Mouse (Mus musculus) forebrain, embryonic 15.5 days (tissue): ENCODE measurements around the gene Zbtb20. TPM values are rescaled to one million over a fixed set of nuclear protein-coding genes. Genes with fewer than 3 reads are reported as not detected.

ENCODE experiments used
- ATAC-seq: fragments of 200-750 bp; cut with Nextera tagmentation; replicated peaks from 2 replicates; pipeline ENCODE4 v1.8.0; 2017; ENCODE audit warnings: mild to moderate bottlenecking, moderate TSS enrichment, moderate library complexity
- H3K27ac ChIP-seq: fragments of 300-500 bp; sonication (generic); replicated peaks from 2 replicates; pipeline ENCODE4 v1.5.1; 2015; ENCODE audit warnings: mild to moderate bottlenecking, inconsistent platforms
- H3K27me3 ChIP-seq: fragments of 300-500 bp; sonication (generic); 2 replicates; pipeline ENCODE4 v1.6.1; 2015; ENCODE audit warnings: inconsistent platforms
- H3K36me3 ChIP-seq: fragments of 300-500 bp; sonication (generic); 2 replicates; pipeline ENCODE4 v1.6.1; 2015; ENCODE audit warnings: mild to moderate bottlenecking, inconsistent platforms
- H3K4me1 ChIP-seq: fragments of 300-500 bp; sonication (generic); 2 replicates; pipeline ENCODE4 v1.6.1; 2015; ENCODE audit warnings: inconsistent platforms
- H3K4me2 ChIP-seq: fragments of 300-500 bp; sonication (generic); replicated peaks from 2 replicates; pipeline ENCODE4 v1.6.1; 2015; ENCODE audit warnings: mild to moderate bottlenecking, inconsistent platforms
- H3K4me3 ChIP-seq: fragments of 300-500 bp; sonication (generic); 2 replicates; pipeline ENCODE4 v1.5.1; 2015; ENCODE audit warnings: mild to moderate bottlenecking, inconsistent platforms
- H3K9ac ChIP-seq: fragments of 300-500 bp; sonication (generic); replicated peaks from 2 replicates; pipeline ENCODE4 v1.6.1; 2015; ENCODE audit warnings: mild to moderate bottlenecking, inconsistent platforms
- H3K9me3 ChIP-seq: fragments of 300-500 bp; sonication (generic); 2 replicates; pipeline ENCODE4 v1.6.1; 2016; ENCODE audit warnings: inconsistent platforms
- WGBS: fragments of 180-500 bp; shearing (Covaris S2); methylation state at CpG from one replicate; pipeline ENCODE4 v1.1.7; 2015; ENCODE audit warnings: mixed read lengths; 5-methylcytosine and 5-hydroxymethylcytosine counted together
- polyA plus RNA-seq: library from polyadenylated mRNA; unstranded; fragments of >200 nt; fragmentation: Nextera tagmentation; extraction: Ambion mirVana; gene quantifications from 2 replicates; pipeline ENCODE4 v1.2.1, GENCODE M21; 2015

The Zbtb20 gene
- polyA plus RNA-seq, 1 experiment from 2014 or later, result 143 TPM

DNA sequence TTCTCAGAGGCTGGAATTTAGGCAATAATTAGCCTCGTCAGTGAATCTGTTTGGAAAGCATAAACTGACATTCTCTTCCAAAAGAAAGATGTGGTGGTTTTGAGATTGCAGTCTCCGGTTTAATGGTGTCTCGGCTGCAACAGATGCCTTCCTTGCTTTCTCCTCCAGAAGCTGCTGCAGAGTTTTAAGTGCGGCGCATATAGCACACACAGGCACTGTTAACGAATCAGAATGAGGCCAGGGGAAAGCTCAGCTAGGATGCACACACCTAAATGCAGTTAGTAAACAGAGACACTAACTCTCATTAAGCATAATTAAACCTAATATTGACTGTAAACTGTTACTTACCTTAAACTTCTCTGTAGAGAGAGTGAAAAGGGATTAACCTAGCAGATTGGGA is 160.0 kb downstream of the Zbtb20 start:
- H3K27ac ChIP-seq, result no peak overlapping the region
- ATAC-seq, result no peak
- H3K27me3 ChIP-seq, result no peaks in the 10 kb centered on the region
- no peaks in the 10 kb centered on the region for H3K9me3 ChIP-seq
- H3K9ac ChIP-seq, result no peak overlapping the region
- no peak overlapping the region for H3K4me3 ChIP-seq
- no peak overlapping the region for H3K4me2 ChIP-seq
- 31% methylated on average over 6 of the region's 6 CpGs for WGBS
- H3K36me3 ChIP-seq, result no peaks in the 10 kb centered on the region
- peaks cover 5% of the 10 kb centered on the region for H3K4me1 ChIP-seq

DNA sequence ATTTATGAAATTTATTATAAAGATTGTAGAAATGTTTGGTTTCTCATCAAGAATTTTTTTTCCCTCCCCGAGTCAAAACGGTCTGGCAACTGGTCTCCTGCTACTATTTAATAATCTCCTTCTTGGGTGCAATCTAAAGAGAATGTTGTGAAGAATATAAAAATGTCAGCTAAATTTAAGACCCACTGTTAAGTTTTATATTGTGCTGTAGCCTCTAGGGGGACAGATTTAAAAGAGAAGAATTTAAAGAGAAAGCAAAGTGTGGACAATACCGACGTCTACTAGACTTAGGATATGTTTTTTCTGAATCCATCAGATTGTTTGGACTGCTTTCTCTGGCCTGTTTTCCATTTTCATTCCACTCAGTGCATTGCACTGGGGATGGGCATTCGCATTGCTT is 160.8 kb downstream of the Zbtb20 start:
- 67% methylated on average over 5 of the region's 5 CpGs for WGBS
- Histone ChIP-seq H3K36me3 (no peaks in the 10 kb centered on the region), H3K27me3 (no peaks in the 10 kb centered on the region), H3K9me3 (no peaks in the 10 kb centered on the region), H3K4me3 (no peak overlapping the region), H3K4me1 (peaks cover 5% of the 10 kb centered on the region), H3K9ac (no peak overlapping the region), H3K4me2 (no peak overlapping the region), H3K27ac (no peak overlapping the region)
- no peak for ATAC-seq

DNA sequence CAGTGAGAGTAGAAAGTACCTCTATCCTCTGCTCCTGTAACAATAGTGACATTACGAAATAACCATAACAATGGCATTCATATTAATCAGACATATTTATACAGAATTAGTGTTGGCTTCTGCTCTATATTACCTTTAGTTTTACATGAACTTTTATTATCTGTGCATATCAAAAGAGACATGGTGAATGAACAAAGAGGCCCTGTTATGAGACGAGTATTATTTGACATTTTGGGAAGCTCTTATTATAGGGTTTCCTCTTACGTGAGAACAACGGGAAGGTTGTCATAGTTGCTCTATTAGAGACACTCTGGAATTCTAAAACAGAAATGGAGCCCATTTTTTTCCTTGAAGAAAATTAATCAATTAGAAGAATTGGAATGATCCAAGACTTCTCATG is 161.6 kb downstream of the Zbtb20 start:
- Histone ChIP-seq H3K27ac (no peak overlapping the region), H3K4me1 (peaks cover 5% of the 10 kb centered on the region), H3K36me3 (no peaks in the 10 kb centered on the region), H3K9me3 (no peaks in the 10 kb centered on the region), H3K9ac (no peak overlapping the region), H3K4me2 (no peak overlapping the region), H3K4me3 (no peak overlapping the region), H3K27me3 (no peaks in the 10 kb centered on the region)
- WGBS, result 66% methylated on average over 4 of the region's 4 CpGs
- ATAC-seq, result no peak

- no peaks in the 10 kb centered on the region for H3K36me3 ChIP-seq
- H3K27me3 ChIP-seq, result no peaks in the 10 kb centered on the region
- H3K4me3 ChIP-seq, result no peak overlapping the region
- ATAC-seq, result no peak
- H3K4me2 ChIP-seq, result no peak overlapping the region
- no peaks in the 10 kb centered on the region for H3K4me1 ChIP-seq
- H3K27ac ChIP-seq, result no peak overlapping the region
- no peak overlapping the region for H3K9ac ChIP-seq
- no peaks in the 10 kb centered on the region for H3K9me3 ChIP-seq
Observed at GRCm38 (mm10) chr16:43045611-43046010, 169.9 kb downstream of the Zbtb20 start.

DNA sequence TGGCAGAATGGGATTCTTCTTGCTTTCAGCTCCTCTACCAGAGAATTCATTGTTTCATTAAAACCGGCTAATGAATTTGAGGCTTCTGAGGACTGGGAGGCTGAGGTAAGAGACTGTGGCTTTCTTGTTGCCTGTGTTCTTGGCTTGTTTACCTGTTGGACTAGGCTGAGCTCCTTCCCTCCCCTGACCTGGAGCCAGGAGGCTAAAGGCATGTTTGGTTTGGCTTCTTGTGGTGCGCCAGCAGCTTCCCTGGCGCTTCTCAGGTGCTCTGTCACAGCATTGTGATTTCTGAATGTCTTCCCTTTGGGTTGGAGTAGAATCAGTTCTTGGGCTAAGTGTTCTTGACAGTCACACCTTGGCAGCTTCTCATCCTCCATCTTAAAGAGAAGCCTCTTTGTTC is 171.0 kb downstream of the Zbtb20 start:
- Histone ChIP-seq H3K4me3 (no peak overlapping the region), H3K27ac (no peak overlapping the region), H3K9ac (no peak overlapping the region), H3K9me3 (no peaks in the 10 kb centered on the region), H3K4me1 (no peaks in the 10 kb centered on the region), H3K4me2 (no peak overlapping the region), H3K36me3 (no peaks in the 10 kb centered on the region), H3K27me3 (no peaks in the 10 kb centered on the region)
- 88% methylated on average over 3 of the region's 3 CpGs for WGBS
- no peak for ATAC-seq

- H3K4me1 ChIP-seq, result no peaks in the 10 kb centered on the region
- 94% methylated on average over 3 of the region's 3 CpGs for WGBS
- H3K4me3 ChIP-seq, result no peak overlapping the region
- no peaks in the 10 kb centered on the region for H3K27me3 ChIP-seq
- no peaks in the 10 kb centered on the region for H3K36me3 ChIP-seq
- H3K4me2 ChIP-seq, result no peak overlapping the region
- no peak overlapping the region for H3K9ac ChIP-seq
- ATAC-seq, result no peak
- no peak overlapping the region for H3K27ac ChIP-seq
- no peaks in the 10 kb centered on the region for H3K9me3 ChIP-seq
Observed at GRCm38 (mm10) chr16:43069666-43070295, 194.1 kb downstream of the Zbtb20 start.

DNA sequence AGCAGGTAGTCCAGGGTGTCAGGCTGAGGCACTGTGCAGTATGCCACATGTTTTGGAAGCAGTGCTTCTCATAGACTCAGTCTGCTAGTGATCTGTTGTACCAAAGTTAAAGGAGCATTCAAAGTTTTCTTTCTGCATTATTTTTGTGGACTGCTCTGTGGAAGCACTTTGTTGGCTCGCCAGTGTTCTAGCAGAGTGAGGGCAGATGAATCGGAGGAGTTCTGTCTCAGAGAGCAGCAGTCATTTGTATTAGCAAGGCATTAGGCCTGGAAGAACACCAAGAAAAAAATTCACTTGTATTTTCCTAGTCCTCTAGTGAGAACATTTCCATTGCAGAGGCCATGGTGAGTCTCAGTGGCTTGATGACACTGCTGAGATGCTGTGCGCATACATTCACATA is 196.2 kb downstream of the Zbtb20 start:
- H3K9ac ChIP-seq, result no peak overlapping the region
- H3K27ac ChIP-seq, result no peak overlapping the region
- H3K27me3 ChIP-seq, result no peaks in the 10 kb centered on the region
- H3K4me1 ChIP-seq, result no peaks in the 10 kb centered on the region
- no peaks in the 10 kb centered on the region for H3K9me3 ChIP-seq
- WGBS, result 83% methylated on average over 3 of the region's 3 CpGs
- H3K4me2 ChIP-seq, result no peak overlapping the region
- ATAC-seq, result no peak
- H3K4me3 ChIP-seq, result no peak overlapping the region
- no peaks in the 10 kb centered on the region for H3K36me3 ChIP-seq

DNA sequence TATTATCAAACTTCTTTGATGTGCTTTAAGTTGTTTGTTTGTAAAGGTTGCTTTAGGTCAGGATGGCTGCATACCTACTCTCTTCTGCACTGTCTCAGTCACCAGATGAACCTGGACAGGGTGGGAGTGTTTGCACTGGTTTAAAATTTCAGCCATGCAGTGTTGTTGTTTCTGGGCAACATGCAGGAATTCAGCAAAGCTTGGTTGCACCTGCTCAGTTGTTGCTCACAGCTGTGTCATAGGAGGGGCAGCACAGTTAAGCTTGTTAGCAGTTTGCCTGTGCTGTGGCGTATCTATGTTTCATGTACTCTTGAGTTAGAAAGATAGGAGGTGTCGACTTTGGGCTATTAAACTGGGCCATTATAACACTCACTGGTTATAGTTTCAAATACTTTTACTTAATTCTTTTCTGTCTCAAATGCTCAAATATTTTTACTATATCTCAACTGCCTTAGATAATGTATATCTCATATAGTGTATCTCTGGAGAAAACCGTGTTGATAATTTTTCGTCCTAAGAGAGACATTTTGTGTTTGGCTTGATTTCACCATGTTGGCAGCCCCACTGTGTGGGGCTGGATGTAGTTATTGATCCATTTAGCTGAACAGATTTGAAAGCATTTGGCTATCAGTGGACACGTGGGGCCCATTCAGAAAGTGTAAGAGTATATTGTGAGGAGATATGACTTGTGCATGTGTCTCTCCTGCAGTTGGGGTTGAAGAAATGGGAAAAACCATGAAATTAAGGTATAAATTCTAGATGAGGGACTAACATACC is 197.3 kb downstream of the Zbtb20 start:
- H3K27ac ChIP-seq, result no peak overlapping the region
- ATAC-seq, result no peak
- H3K4me2 ChIP-seq, result no peak overlapping the region
- no peaks in the 10 kb centered on the region for H3K4me1 ChIP-seq
- H3K36me3 ChIP-seq, result no peaks in the 10 kb centered on the region
- no peak overlapping the region for H3K4me3 ChIP-seq
- H3K9me3 ChIP-seq, result no peaks in the 10 kb centered on the region
- WGBS, result 83% methylated on average over 5 of the region's 5 CpGs
- H3K9ac ChIP-seq, result no peak overlapping the region
- H3K27me3 ChIP-seq, result no peaks in the 10 kb centered on the region

DNA sequence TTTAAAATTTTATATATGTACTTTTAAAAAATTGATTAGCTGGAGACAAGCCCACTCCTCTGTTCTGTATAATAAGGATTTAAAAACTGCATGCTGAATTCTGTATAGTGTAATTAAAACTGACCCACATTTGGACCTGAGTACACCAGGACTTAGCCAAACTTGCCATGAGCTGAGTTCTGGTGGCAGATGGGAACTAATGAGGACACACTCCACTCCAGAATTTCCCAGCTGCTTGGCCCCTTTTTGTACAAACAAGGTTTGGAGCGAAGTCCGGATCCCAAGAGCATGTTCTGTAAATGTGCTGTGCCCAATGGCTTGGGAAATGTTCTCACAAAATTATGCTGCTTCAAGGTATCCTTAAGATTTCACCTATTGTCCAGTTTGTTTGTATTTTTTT is 204.7 kb downstream of the Zbtb20 start:
- Histone ChIP-seq H3K4me2 (no peak overlapping the region), H3K27me3 (no peaks in the 10 kb centered on the region), H3K4me1 (peaks cover 14% of the 10 kb centered on the region), H3K9me3 (no peaks in the 10 kb centered on the region), H3K36me3 (no peaks in the 10 kb centered on the region), H3K9ac (no peak overlapping the region), H3K4me3 (no peak overlapping the region), H3K27ac (peak overlapping the region; percentile 67)
- ATAC-seq, result no peak; the same call in 1 of the 2 replicates
- WGBS, result 46% methylated on average over 2 of the region's 2 CpGs

DNA sequence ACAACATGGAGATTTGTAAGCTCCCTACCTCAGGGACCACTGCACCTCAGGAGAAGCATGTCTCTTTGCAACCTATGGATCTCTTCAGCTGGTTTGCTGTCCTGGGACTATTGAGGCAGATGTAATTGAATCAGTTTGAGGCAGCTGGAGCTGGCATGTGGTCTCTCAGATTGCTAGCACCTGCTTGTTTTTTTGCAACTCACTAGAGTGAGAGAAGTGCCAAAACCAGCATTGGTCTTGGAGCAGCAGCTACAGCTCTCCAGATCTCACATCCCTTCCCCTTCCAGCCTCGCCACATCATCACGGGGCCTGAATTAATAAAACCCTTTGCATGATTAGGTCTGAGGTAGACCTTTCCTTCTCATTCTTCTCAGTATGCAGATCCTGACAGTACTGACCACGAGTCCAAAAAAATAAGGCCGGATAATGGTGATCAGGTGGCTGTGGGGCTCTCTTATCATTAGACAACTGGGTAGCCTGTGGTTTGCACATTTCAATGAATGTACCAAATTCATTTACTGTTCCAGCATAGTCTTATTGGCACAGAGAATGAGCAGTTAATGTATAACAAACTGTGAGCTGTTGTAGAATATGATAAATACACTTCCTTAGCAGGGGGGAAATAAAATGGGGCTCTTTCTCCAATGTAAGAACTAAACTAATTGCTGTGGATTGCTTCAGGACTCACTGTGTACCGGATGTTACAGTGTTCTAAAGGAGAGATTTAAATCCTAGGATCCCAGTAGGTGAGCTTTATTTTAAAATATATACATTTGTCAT is 205.4 kb downstream of the Zbtb20 start:
- H3K27ac ChIP-seq, result peak overlapping the region; percentile 67

DNA sequence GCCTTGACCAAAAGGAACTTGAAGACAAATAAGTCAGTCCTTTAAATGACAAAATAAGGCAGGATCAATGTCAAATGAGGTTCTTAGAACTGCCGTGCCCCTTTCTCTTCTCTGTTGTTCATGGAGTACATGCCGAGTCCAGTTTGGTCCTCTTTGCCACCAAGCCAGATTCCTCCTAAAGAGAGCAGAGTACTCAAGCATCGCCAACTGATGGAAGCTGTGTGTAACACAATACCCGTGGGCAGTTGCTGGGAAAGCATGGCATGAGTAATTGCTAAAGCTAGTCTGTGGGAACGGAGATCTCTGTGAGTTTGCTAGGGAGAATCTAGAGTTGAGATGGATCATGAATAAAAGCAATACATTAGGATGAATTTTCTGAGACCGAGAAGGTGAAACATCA is 206.3 kb downstream of the Zbtb20 start:
- ATAC-seq, result no peak
- Histone ChIP-seq H3K36me3 (no peaks in the 10 kb centered on the region), H3K4me2 (no peak overlapping the region), H3K9me3 (no peaks in the 10 kb centered on the region), H3K27me3 (no peaks in the 10 kb centered on the region), H3K9ac (no peak overlapping the region), H3K4me1 (peaks cover 14% of the 10 kb centered on the region), H3K27ac (no peak overlapping the region), H3K4me3 (no peak overlapping the region)
- 73% methylated on average over 6 of the region's 6 CpGs for WGBS

More for the DNA sequence above, 205.4 kb downstream of the Zbtb20 start:
- H3K9ac ChIP-seq, result no peak overlapping the region
- no peaks in the 10 kb centered on the region for H3K27me3 ChIP-seq
- ATAC-seq, result peak; percentile 83
- no peaks in the 10 kb centered on the region for H3K36me3 ChIP-seq
- H3K9me3 ChIP-seq, result no peaks in the 10 kb centered on the region
- no peak overlapping the region for H3K4me2 ChIP-seq
- no peak overlapping the region for H3K4me3 ChIP-seq
- 62% methylated on average over 5 of the region's 5 CpGs for WGBS
- H3K4me1 ChIP-seq, result peaks cover 14% of the 10 kb centered on the region

- no peak for ATAC-seq
- Histone ChIP-seq H3K27me3 (no peaks in the 10 kb centered on the region), H3K4me2 (no peak overlapping the region), H3K27ac (no peak overlapping the region), H3K9me3 (no peaks in the 10 kb centered on the region), H3K36me3 (no peaks in the 10 kb centered on the region), H3K4me3 (no peak overlapping the region), H3K9ac (no peak overlapping the region), H3K4me1 (peaks cover 14% of the 10 kb centered on the region)
- 77% methylated on average over 5 of the region's 5 CpGs for WGBS
Observed at GRCm38 (mm10) chr16:43082801-43083200, 207.1 kb downstream of the Zbtb20 start.
